Mouse (Mus musculus) adrenal gland (tissue): ENCODE measurements around the gene Colgalt2.

Experiments
- intact Hi-C: fragments of 180-260 bp; cut with DNase I; formaldehyde crosslinking; loops from one replicate; pipeline ENCODE4 v1.15.1; 2025

Gene Colgalt2

DNA sequence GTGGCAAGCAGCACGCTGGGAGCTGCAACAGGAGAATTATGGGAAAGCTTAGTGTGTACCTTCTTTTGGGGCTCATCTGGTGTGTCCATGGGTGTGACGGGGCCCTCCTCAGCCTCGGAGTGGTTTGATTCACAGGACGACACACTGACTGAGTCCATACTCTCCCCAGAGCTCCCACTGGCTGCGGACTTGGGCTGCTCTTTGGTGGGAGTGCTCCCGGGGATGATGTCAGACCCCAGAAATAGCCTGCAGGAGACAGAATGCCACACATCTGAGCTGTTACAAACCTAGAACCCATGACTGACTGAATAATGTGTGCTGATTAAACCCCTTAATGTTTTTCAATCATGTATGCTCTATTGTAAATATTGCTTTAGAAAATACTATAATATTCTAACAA, 128.6 kb downstream of the Colgalt2 start:
- intact Hi-C loops, result loop anchor here (10.0 kb wide), 1 partner anchor 377 kb away; the partner anchor contains the start of gene Smg7

DNA sequence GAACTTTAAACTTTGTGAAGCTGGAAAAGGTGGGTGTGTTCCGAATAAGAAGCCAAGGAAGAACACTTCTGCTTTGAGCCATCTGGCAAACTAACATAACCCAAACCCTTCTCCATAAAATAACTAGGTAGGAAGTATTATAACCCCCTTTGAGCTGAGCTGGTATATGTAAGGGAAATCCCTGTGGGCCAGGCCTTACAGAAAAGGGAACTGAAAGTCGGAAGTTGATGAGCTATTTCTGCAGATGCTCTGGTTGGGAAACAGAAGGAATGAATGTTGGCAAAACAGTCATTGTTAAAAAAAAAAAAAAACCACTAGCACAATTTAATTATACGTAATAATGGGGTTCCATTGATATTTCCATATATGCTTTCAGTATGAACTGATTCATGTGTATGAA, 129.1 kb downstream of the Colgalt2 start:
- intact Hi-C loops, result loop anchor here (10.0 kb wide), 1 partner anchor 376 kb away; the partner anchor contains the start of gene Smg7

DNA sequence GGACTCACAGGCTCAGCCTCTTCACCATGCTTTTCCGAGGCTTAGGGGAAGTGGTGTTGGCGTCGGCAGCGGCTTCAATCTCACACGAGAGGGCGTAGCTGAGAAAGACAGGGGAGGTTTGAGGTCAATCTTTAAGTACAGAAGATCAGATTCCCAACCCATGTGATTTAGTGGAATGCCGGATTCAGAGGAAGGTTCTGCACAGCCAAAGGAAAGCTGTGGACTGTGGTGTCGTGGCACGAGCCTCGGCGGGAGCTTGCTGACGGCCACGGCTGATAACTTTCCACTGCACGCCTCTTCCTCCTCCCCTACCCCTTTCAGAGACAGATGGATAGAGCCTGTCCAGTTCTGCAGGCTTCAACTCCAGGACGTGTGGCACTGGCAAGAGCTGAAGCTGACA, 131.9 kb downstream of the Colgalt2 start:
- intact Hi-C loops, result loop anchor here (5.0 kb wide), 1 partner anchor 96 kb away; no protein-coding TSS in a partner anchor

DNA sequence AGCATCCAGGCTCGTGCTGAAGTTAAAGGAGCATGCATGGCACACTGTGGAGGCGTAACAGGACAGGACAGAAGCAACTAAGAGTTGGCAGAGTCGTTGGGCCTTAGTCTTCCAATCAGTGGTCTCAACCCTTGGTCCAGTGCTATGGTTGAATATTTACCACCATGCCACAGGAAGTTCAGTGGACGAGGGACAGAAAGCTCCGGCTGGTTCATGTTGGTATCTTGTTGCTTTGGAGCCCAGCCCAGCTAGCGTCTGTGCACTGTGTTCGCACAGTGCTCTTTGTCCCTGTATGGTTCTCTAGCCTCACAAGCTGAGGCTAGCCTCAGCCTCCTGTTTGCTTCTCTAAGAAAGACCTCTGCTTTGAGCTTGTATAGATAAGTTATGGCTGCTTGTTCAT, 134.9 kb downstream of the Colgalt2 start:
- intact Hi-C loops, result loop anchor here (5.0 kb wide), 1 partner anchor 93 kb away; no protein-coding TSS in a partner anchor

DNA sequence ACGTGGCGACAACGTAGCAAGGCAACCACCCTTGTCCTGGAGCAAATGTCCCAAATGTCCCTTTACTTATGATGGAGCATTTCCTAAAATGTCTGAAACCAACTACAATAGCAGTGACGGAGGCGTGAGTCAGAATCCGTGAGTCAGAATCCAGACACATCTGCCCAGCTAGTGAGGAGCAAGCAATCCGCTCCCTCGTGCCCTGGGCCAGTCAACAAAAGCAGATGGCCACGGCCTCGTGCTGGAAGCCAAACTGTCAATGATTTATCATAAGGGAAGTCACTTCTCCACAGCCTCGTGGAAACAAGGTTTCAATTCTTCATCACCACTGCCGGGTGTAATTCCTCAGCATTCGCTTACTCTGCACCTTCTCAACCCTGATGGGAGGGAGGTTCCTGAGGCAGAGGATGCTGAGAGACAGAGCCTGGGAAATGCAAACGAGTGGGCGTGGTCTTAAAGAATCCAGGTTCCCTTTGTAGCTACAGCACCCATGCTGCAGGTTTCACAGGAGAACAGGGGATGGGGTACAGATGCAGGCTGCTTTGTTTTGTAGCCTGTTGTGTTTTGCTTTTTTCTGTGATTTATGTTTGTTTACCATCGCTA, 136.9 kb downstream of the Colgalt2 start:
- intact Hi-C loops, result no loop called here

DNA sequence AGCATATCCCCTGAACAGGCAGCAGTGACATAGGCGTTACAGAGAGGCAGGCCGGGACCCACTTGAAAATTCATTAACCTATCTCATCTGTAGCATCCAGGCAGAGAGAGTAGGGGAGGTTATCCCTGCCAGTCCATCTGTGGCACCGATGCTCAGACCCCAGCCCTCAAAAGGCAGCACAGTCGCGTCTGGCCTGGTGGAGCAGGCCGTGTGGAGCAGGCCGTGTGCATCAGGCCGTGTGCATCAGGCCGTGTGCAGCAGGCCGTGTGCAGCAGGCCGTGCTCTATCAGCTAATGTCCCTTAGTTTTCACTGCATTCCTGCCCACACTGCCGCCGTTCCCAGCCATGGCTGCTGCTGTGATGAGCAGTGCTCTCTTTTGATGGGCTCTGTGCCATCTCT, 137.6 kb downstream of the Colgalt2 start:
- intact Hi-C loops, result no loop called here

DNA sequence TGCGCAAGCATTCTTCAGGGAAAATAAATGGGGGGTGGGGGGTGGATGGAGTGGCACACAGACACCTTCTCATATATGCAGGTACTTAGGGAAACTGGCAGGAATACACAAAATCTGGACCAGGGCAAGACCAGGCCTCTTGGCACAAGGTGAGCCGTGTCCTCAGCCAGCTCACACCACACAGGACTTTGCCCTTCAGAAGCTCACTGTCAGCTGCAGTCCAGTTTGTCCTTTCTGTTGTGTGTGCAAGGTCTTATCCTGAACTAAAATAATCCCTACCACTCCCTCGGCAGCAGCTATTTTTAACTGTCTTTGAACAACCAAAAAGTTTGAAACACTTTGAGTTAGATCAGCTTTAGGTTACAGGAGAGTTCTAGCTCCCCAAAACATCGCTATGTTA, 139.2 kb downstream of the Colgalt2 start:
- intact Hi-C loops, result no loop called here

DNA sequence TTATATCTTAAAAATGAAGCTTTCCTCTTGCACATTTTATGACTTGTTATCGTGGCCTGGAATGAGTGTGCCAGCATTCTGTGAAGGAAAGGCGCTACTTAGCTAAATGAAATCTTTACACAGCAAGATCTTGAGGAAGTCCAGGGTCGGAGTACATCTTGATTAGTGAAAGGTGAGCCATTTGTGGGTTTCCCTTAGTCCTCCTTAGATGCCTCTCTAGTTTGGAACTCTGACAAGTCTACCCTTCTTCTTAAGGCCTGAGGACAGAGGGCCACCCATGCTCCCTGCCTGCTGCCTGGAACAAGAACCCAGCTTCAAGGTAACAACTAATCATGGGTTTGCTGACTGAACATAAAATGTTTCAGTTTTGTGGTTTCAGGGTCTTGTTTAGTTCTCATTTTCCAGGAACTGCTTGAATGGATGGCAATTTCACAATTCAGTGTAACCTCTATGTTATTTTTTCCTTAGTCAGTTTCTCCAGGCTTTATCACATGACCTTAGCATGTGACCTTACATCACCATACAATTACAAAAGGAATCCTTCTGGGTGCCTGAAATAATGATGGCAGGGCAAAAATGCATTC, 140.8 kb downstream of the Colgalt2 start:
- intact Hi-C loops, result no loop called here

DNA sequence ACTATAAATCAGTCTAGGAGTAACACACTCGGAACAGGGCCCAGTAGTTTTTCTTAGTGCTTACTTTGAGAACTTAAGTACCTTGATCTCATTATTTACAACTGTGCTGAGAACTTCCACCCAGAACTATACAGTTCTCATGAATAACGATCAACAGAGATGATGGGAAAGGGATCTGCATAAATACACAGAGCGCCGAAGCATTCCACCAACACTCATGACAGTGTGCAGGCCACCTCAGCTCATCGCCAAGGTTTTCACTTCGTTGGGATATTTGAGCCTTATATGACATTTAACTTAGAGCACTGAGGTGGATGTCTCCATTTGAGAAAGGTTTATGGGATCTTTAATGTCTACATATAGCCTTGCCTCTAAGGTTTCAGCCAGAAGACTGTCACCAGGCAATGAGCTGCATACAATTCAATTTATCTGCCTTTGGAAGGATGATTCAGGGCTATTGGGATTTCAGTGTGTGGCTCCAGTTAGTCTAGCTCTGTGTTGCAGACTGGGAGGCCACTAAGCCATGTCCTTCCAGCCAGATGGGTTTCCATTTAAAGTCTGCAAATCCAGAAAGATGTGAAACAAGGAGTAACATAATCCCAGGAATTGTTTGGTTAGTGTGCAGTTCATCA, 143.2 kb downstream of the Colgalt2 start:
- intact Hi-C loops, result no loop called here

DNA sequence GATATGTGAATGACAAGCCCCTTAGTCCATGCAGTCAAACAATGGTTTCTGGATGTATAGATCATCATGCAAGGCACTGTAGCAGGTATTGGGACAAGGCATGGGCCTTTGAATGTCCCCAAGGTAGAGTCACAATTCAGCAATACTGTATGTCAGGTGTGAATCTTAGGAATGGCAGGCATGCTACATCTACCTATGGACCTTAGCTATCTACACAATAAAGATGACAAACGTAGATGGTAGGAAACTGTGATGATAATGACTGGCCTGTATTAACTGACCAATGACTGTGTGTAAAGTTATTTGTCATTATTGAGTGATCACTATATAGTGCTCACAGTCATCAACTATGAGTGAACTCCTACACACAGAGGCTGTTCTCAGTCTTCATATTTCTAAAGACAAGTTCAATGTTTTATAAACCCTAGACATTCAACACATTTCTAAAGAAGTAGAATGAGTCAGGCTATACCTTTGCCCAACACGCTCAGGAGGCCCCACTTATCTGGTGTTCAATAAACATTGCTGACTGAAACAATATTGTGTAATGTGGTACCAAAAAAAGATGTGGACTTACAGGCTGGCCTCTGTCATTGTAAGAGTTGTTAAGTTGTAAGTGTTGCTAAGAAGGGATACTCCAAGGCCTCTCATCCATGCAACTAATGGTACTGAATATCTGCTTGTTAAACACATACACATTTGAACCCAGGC, 144.0 kb downstream of the Colgalt2 start:
- intact Hi-C loops, result no loop called here

DNA sequence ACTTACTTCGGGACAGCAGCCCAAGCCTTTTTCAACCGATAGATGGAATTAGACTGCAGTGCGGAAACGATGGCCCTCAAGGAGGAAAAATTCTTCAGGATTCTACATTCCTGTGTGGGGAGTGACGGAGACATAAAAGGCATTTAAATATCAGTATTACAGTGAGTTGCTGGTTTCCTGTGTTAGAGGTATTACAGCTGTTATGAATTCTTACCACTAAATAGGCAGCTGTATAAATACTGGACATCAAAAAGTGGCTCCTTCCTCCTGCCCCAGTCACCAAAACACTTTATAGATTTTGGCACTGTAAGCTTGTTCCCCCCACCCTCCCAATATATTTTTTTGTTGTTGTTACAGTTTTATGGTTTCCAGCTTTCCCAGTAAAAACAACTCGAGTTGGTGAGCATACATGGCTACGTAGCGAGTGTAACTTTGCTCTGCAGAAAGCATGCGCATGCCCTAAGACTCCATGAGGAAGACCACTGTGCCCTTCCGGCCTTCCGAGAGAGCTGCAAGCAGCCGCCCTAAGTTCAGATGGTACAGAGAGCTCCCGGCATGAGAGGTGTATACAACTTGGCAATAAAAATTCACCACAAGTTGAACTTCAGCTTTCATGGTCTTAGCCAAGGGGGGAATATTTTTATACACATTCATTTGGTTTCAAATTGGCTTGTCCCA, 149.6 kb downstream of the Colgalt2 start:
- intact Hi-C loops, result no loop called here

DNA sequence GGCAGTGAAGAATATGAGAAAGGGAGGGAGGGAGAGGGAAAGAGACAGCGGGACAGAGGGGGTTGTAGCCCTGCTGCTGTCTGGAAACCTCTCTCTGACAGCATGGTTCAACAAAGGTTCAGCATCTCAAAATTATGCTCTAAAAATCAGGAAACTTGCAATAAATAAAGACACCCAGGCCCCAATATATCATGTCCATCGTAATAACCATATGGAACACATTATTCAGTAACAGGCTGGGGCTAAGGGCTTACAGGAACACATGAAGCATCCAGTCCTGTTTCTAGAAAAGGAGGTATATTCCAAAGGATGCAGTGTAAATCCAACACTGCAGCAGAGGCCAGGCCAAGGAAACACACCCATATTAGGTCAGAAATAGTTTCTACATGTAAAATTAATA, 150.9 kb downstream of the Colgalt2 start:
- intact Hi-C loops, result no loop called here

DNA sequence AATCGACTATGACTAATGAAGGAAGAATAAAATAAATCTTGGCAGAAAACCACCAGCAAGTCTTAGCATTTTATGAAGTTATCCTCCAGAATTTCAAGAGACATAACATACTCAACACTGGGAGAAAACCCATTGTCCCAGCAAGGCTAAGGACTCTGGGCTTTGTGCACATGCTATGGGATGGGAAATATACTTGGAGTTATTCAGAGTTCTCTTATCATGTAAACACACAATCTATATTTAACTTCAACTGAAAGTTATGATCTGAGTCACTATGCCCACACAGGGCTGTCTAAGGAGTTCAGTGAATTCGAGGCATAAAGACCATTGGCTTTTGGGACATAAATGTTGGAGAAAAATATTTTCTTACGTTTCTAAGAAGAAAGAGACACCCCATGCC, 151.3 kb downstream of the Colgalt2 start:
- intact Hi-C loops, result no loop called here

DNA sequence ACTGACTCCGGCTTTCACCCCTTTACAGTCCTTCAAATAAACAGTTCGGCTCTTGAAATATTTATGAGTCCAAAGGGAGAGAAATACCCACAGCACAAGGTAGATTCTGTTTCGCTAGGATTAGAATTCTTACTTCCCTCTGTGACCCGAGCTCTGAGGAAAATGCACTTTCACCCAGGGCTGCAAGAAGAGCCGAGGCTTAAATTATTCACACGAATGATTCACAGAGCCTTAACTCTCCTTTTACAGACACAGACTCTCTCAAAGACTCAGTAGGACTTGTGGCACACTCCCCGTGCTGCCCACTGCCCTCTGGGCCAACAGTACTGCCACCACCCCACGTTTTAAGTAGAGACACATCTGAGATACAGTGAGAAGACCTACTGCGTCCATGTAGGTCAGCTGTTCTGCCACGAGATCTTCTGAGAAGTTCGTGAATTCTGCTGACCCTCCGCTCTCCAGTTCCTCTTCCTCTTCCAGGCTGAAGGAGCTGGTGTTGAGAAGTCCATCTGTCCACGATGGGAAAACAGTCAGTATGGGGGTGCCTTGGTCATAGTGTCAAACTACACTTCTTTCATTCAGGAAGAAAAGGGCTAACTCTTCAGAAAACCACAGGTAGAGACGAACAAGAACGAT, 154.4 kb downstream of the Colgalt2 start:
- intact Hi-C loops, result no loop called here

DNA sequence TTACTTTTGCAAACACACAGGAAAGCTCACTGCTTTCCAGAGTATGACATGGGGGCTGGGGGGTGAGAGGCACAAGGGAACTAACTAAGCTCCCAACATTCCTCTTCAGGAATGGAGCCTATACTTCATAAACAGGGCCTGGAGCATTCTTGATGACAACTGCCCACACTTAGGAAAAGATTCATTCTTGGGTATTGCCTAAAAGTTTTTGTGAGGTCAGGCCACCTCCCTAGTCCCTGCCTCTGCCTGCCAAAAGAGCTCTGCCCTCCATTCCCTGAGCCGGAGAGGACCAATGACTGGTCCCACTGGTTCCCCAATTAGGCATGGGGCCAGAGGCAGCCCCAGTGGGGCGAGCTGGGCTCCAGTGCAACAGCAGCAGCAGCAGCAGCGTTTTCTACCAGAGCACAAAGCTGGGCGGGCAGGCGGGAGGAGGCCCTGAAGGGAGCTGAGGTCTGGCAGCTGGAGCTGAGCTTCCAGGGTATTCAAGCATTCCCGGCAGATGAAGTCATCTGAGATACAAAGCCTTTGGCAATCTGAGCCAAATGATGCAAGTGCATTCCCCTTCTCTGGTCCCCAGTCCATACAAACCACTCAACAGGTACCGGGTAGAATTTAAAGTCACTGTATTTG, 156.4 kb downstream of the Colgalt2 start:
- intact Hi-C loops, result loop anchor here (2.0 kb wide), 1 partner anchor 67 kb away; no protein-coding TSS in a partner anchor

DNA sequence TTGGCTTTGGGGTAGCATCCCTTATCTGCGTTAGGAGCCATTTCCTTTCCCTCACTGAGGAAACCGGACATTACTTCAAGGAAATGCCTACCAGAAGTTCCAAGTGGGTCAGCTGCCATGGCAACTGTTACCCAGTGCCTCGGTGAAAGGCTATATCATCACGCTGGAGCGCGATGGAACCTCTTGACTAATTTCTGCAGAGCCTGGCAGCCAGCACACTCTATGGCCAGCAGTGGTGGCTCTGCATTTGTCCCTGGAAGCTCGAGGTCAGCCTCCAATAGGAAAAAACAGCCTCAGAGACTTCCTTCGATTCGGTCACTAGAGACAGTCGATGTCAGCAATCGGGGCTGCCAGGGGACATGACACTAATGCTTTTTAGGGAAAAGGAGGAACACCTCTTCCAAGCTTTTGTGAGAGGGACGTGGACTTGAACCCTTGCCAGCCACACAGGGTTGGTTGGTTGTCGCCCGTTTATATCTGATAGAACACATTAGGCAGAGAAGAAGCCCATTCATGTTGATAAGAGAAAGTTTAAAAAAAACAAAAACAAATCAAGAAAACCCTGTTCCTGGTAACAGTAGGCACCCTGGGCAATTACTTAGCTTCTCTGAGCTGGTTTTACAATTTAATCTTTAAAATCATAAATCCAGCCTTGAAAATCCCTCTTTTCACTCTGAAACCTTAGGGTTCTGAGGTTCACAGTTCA, 157.1 kb downstream of the Colgalt2 start:
- intact Hi-C loops, result loop anchor here (2.0 kb wide), 1 partner anchor 66 kb away; no protein-coding TSS in a partner anchor
